Mouse (Mus musculus): ENCODE data around the gene Fam131b. TPM values are rescaled to one million over a fixed set of nuclear protein-coding genes. Genes with fewer than 3 reads are reported as not detected.

Gene Fam131b
- total and polyA plus RNA-seq, 3 experiments: 0.04 to 0.09 (median 0.05) TPM

GRCm38 (mm10) chr6:42318293-42318692 is 6.2 kb downstream of the Fam131b start:
- TF ChIP-seq GABPA (IDR thresholded peaks at IDR 0.05; ENCODE audit: insufficient replicate concordance, low read depth, low read length) (no peak), USF1 (IDR thresholded peaks at IDR 0.05; ENCODE audit: low read depth, low read length) (no peak), BHLHE40 (IDR thresholded peaks at IDR 0.05; ENCODE audit: low read depth, low read length) (no peak), JUND (conservative IDR thresholded peaks at IDR 0.05; ENCODE audit: low read depth, low read length) (no peak), JUN (IDR thresholded peaks at IDR 0.05; ENCODE audit: insufficient read depth, low read depth, low read length) (no peak), SMC3 (IDR thresholded peaks at IDR 0.05; ENCODE audit: low read depth, low read length) (no peak), UBTF (IDR thresholded peaks at IDR 0.05; ENCODE audit: low read depth, low read length) (no peak), IRF4 (IDR thresholded peaks at IDR 0.05; ENCODE audit: low read depth, low read length) (no peak), ZC3H11A (IDR thresholded peaks at IDR 0.05; ENCODE audit: low read depth, low read length) (no peak), PAX5 (IDR thresholded peaks at IDR 0.05; ENCODE audit: low read length) (no peak), EP300 (IDR thresholded peaks at IDR 0.05; ENCODE audit: low read length) (no peak), TBP (conservative IDR thresholded peaks at IDR 0.05; ENCODE audit: low read depth, low read length) (no peak)
- Histone ChIP-seq H3K27me3 (replicated peaks) (peaks cover 18% of the 10 kb centered on the region), H3K27ac (ENCODE audit: insufficient read depth, low read depth) (no peak overlapping the region), H3K4me3 (replicated peaks in 1 of 3; ENCODE audit: low read depth in 2 of 3, low read length in 2 of 3, poor library complexity in 1 of 3) (no peak overlapping the region), H3K36me3 (replicated peaks in 1 of 2; ENCODE audit: control insufficient read depth in 1 of 2, insufficient read depth in 1 of 2, low read length in 1 of 2) (no peaks in the 10 kb centered on the region), H3K9ac (ENCODE audit: insufficient read depth, low read depth) (no peak overlapping the region), H3K79me2 (replicated peaks; ENCODE audit: control insufficient read depth, extremely low read depth, insufficient read depth, poor library complexity, severe bottlenecking) (no peaks in the 10 kb centered on the region), H3K4me2 (ENCODE audit: insufficient read depth, low read depth, poor library complexity, severe bottlenecking) (no peak overlapping the region), H3K4me1 (ENCODE audit: control insufficient read depth in 1 of 2, insufficient read depth in 2 of 2) (no peaks in the 10 kb centered on the region), H3K9me3 (replicated peaks; ENCODE audit: low read length) (no peaks in the 10 kb centered on the region)
- in situ Hi-C loops (cut with MboI; ENCODE audit: low pct_ligation_motif_present, low pct_unique_long_range_greater_than_20kb, low sequenced_read_pairs): no loop called here
- DNase-seq (ENCODE audit: extremely low read depth): no peak
- dilution Hi-C loops (cut with MboI; ENCODE audit: extremely low pct_ligation_motif_present, extremely low pct_unique_long_range_greater_than_20kb, low sequenced_read_pairs): no loop called here

GRCm38 (mm10) chr6:42310427-42311053 is 13.9 kb downstream of the Fam131b start:
- Histone ChIP-seq H3K9me3 (replicated peaks; ENCODE audit: low read length) (no peaks in the 10 kb centered on the region), H3K36me3 (replicated peaks in 1 of 2; ENCODE audit: control insufficient read depth in 1 of 2, insufficient read depth in 1 of 2, low read length in 1 of 2) (no peaks in the 10 kb centered on the region), H3K79me2 (replicated peaks; ENCODE audit: control insufficient read depth, extremely low read depth, insufficient read depth, poor library complexity, severe bottlenecking) (no peaks in the 10 kb centered on the region), H3K4me2 (ENCODE audit: insufficient read depth, low read depth, poor library complexity, severe bottlenecking) (no peak overlapping the region), H3K4me3 (replicated peaks in 1 of 3; ENCODE audit: low read depth in 2 of 3, low read length in 2 of 3, poor library complexity in 1 of 3) (no peak overlapping the region), H3K9ac (ENCODE audit: insufficient read depth, low read depth) (no peak overlapping the region), H3K27ac (ENCODE audit: insufficient read depth, low read depth) (no peak overlapping the region), H3K4me1 (ENCODE audit: control insufficient read depth in 1 of 2, insufficient read depth in 2 of 2) (peaks cover 0 to 7% of the 10 kb centered on the region in 2 experiments; a peak in 2 of 4 replicates), H3K27me3 (replicated peaks) (no peaks in the 10 kb centered on the region)
- no peak for TF ChIP-seq ZNF384 (IDR thresholded peaks at IDR 0.05; ENCODE audit: low read depth, low read length)
- no peak for TF ChIP-seq USF2 (conservative IDR thresholded peaks at IDR 0.05; ENCODE audit: low read depth, low read length)
- no peak for TF ChIP-seq ZC3H11A (IDR thresholded peaks at IDR 0.05; ENCODE audit: low read depth, low read length)
- TF ChIP-seq E2F4 (IDR thresholded peaks at IDR 0.05; ENCODE audit: insufficient replicate concordance, low read depth, low read length): no peak
- TF ChIP-seq JUND (conservative IDR thresholded peaks at IDR 0.05; ENCODE audit: low read depth, low read length): no peak
- TF ChIP-seq NELFE (IDR thresholded peaks at IDR 0.05; ENCODE audit: low read depth, low read length): no peak
- TF ChIP-seq ZMIZ1 (IDR thresholded peaks at IDR 0.05; ENCODE audit: low read depth, low read length): no peak
- TF ChIP-seq NRF1 (IDR thresholded peaks at IDR 0.05; ENCODE audit: low read depth, low read length): no peak
- TF ChIP-seq POLR2A (IDR thresholded peaks at IDR 0.05; ENCODE audit: low read depth, low read length): no peak
- TF ChIP-seq MXI1 (IDR thresholded peaks at IDR 0.05; ENCODE audit: low read depth, low read length): no peak
- TF ChIP-seq GABPA (IDR thresholded peaks at IDR 0.05; ENCODE audit: insufficient replicate concordance, low read depth, low read length): no peak
- TF ChIP-seq BHLHE40 (IDR thresholded peaks at IDR 0.05; ENCODE audit: low read depth, low read length): no peak
- TF ChIP-seq MEF2A (IDR thresholded peaks at IDR 0.05; ENCODE audit: borderline replicate concordance, low read depth, low read length): no peak
- TF ChIP-seq JUN (IDR thresholded peaks at IDR 0.05; ENCODE audit: insufficient read depth, low read depth, low read length): no peak
- no peak for TF ChIP-seq ELF1 (IDR thresholded peaks at IDR 0.05; ENCODE audit: low read depth, low read length)
- TF ChIP-seq ZKSCAN1 (IDR thresholded peaks at IDR 0.05; ENCODE audit: borderline replicate concordance, low read depth, low read length): no peak
- no peak for TF ChIP-seq RCOR1 (conservative IDR thresholded peaks at IDR 0.05; ENCODE audit: low read depth, low read length)
- TF ChIP-seq CTCF (conservative IDR thresholded peaks at IDR 0.05 in 1 of 2, IDR thresholded peaks at IDR 0.05 in 1 of 2; ENCODE audit: low read depth in 2 of 2, low read length in 2 of 2): no peak
- dilution Hi-C loops (cut with MboI; ENCODE audit: extremely low pct_ligation_motif_present, extremely low pct_unique_long_range_greater_than_20kb, low sequenced_read_pairs) (no loop called here), in situ Hi-C loops (cut with MboI; ENCODE audit: low pct_ligation_motif_present, low pct_unique_long_range_greater_than_20kb, low sequenced_read_pairs) (no loop called here)
- peak; percentile 6 for DNase-seq (ENCODE audit: extremely low read depth)
